Mouse (Mus musculus) liver, embryonic 14.5 days (tissue): ENCODE data around the gene Mab21l3. TPM values are rescaled to one million over a fixed set of nuclear protein-coding genes. Genes with fewer than 3 reads are reported as not detected.

ENCODE experiments used
- ATAC-seq: fragments of 200-750 bp; cut with Nextera tagmentation; 2 replicates; pipeline ENCODE4 v1.8.0; 2017; ENCODE audit warnings: moderate number of reproducible peaks, mild to moderate bottlenecking, moderate library complexity; ENCODE audit not compliant: insufficient read depth
- DNase-seq, 3 experiments: peaks; one replicate each; pipeline ENCODE4 v3.0.0-alpha.2; 2012 to 2013; ENCODE audit warnings: low read depth in 3 of 3, low spot score in 3 of 3
- H3K27ac ChIP-seq: fragments of 300-500 bp; sonication (generic); 2 replicates; pipeline ENCODE4 v1.5.1; 2014; ENCODE audit warnings: moderate library complexity, mild to moderate bottlenecking, control low read depth, inconsistent platforms
- H3K27me3 ChIP-seq: fragments of 300-500 bp; sonication (generic); 2 replicates; pipeline ENCODE4 v1.6.1; 2014; ENCODE audit warnings: mild to moderate bottlenecking, low read length, moderate library complexity; ENCODE audit not compliant: control insufficient read depth, insufficient read depth
- H3K36me3 ChIP-seq: fragments of 300-500 bp; sonication (generic); replicated peaks from 2 replicates; pipeline ENCODE4 v1.6.1; 2014; ENCODE audit warnings: low read depth; ENCODE audit not compliant: control insufficient read depth, insufficient read depth
- H3K4me1 ChIP-seq, 2 experiments: fragments of 200-500 bp in 1 of 2; fragments of 300-500 bp in 1 of 2; sonication (generic) in 1 of 2; replicated peaks; 2 replicates each; pipeline ENCODE4 v1.6.1; 2012 to 2014; ENCODE audit warnings: antibody characterized with exemption in 1 of 2, inconsistent platforms in 1 of 2, low read length in 1 of 2; ENCODE audit not compliant: control insufficient read depth in 2 of 2, insufficient read depth in 2 of 2
- H3K4me2 ChIP-seq: fragments of 300-500 bp; sonication (generic); 2 replicates; pipeline ENCODE4 v1.6.1; 2014; ENCODE audit warnings: low read depth, mild to moderate bottlenecking, control low read depth, moderate library complexity
- H3K4me3 ChIP-seq, 2 experiments: fragments of 200-500 bp in 1 of 2; fragments of 300-500 bp in 1 of 2; sonication (generic) in 1 of 2; 2 replicates each; pipeline ENCODE4 v1.5.1; 2012 to 2014; ENCODE audit warnings: low read depth in 2 of 2, low read length in 2 of 2, mild to moderate bottlenecking in 2 of 2, control low read depth in 1 of 2, inconsistent platforms in 1 of 2, moderate library complexity in 1 of 2; ENCODE audit not compliant: insufficient read depth in 1 of 2
- H3K9ac ChIP-seq: fragments of 300-500 bp; sonication (generic); replicated peaks from 2 replicates; pipeline ENCODE4 v1.6.1; 2014; ENCODE audit warnings: mild to moderate bottlenecking, control low read depth, moderate library complexity
- H3K9me3 ChIP-seq: fragments of 300-500 bp; sonication (generic); 2 replicates; pipeline ENCODE4 v1.6.1; 2016; ENCODE audit warnings: low read length, mixed read lengths; ENCODE audit not compliant: control insufficient read depth
- CTCF ChIP-seq: IDR thresholded peaks from 2 replicates; pipeline ENCODE4 v1.5.1; 2016; ENCODE audit warnings: antibody characterized with exemption, low read depth, control low read depth
- EP300 ChIP-seq: IDR thresholded peaks from 2 replicates; pipeline ENCODE4 v1.6.1; 2016; ENCODE audit warnings: antibody characterized with exemption, low read depth
- WGBS: fragments of 180-500 bp; shearing (Covaris S2); extraction: QIAGEN DNeasy Blood & Tissue Kit; methylation state at CpG from one replicate; pipeline ENCODE4 v1.1.7; 2014; ENCODE audit not compliant: insufficient replicate concordance; 5-methylcytosine and 5-hydroxymethylcytosine counted together
- polyA plus RNA-seq, 2 experiments: library from polyadenylated mRNA; depleted of rRNA in 1 of 2; stranded (reverse) in 1 of 2; unstranded in 1 of 2; fragments of >200 nt; fragmentation: Nextera tagmentation in 1 of 2; extraction: Ambion mirVana in 1 of 2; gene quantifications; 2 replicates each; pipeline versions ENCODE4 v1.2.1 to v1.2.3; 2012 to 2014

The Mab21l3 gene
- polyA plus RNA-seq, 2 experiments = 0.02 TPM; not detected in 1

- peak; percentile 71 for TF ChIP-seq CTCF
- TF ChIP-seq EP300 = no peak
- 55% methylated on average over 10 of the region's 10 CpGs for WGBS
- no peaks in the 10 kb centered on the region for H3K27me3 ChIP-seq
- no peak overlapping the region for H3K4me3 ChIP-seq
- no peak overlapping the region for H3K4me2 ChIP-seq
- H3K4me1 ChIP-seq = no peaks in the 10 kb centered on the region
- H3K9ac ChIP-seq = no peak overlapping the region
- no peak overlapping the region for H3K27ac ChIP-seq
- no peaks in the 10 kb centered on the region for H3K9me3 ChIP-seq
- H3K36me3 ChIP-seq = no peaks in the 10 kb centered on the region
- ATAC-seq (no peak), DNase-seq (peak in 1 of 3 experiments; percentile 22)
Measured at GRCm38 (mm10) chr3:101812341-101812962, 36.3 kb downstream of the Mab21l3 start.

GRCm38 (mm10) chr3:101811931-101812330 is 36.8 kb downstream of the Mab21l3 start:
- Histone ChIP-seq H3K36me3 (no peaks in the 10 kb centered on the region), H3K27ac (no peak overlapping the region), H3K4me1 (no peaks in the 10 kb centered on the region), H3K4me3 (no peak overlapping the region), H3K27me3 (no peaks in the 10 kb centered on the region), H3K9ac (no peak overlapping the region), H3K9me3 (no peaks in the 10 kb centered on the region), H3K4me2 (no peak overlapping the region)
- DNase-seq (no peak), ATAC-seq (no peak)
- 51% methylated on average over 4 of the region's 4 CpGs for WGBS
- TF ChIP-seq CTCF (no peak), EP300 (no peak)

DNA sequence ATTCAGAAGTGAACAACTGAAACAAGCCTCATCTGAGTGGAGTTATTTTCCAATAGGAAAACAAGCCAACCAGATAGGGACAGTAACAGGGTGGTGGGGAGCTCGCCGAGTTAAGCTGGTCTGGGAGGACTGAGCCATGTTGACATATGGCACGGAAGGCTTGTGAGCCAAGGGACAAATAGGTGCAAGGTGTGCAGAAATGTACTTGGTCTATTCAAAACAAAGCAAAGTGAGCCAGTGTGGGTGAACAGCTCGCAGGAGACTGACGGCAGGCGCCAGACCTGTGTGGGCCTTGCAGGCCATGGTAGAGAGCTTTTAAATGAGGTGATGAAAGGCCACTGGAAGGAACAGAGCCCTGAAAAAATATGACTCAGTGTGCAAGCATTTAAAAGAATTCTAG is 41.1 kb downstream of the Mab21l3 start:
- no peak overlapping the region for H3K9ac ChIP-seq
- no peaks in the 10 kb centered on the region for H3K9me3 ChIP-seq
- H3K27me3 ChIP-seq = no peaks in the 10 kb centered on the region
- no peak overlapping the region for H3K4me3 ChIP-seq
- H3K4me2 ChIP-seq = no peak overlapping the region
- H3K36me3 ChIP-seq = no peaks in the 10 kb centered on the region
- no peak overlapping the region for H3K27ac ChIP-seq
- peaks cover 0 to 13% of the 10 kb centered on the region in 2 experiments; a peak in 2 of 4 replicates for H3K4me1 ChIP-seq
- TF ChIP-seq CTCF = no peak
- TF ChIP-seq EP300 = no peak
- ATAC-seq (no peak), DNase-seq (no peak)
- WGBS = 75% methylated on average over 6 of the region's 6 CpGs

- no peak for ATAC-seq
- Histone ChIP-seq H3K27ac (no peak overlapping the region), H3K9ac (no peak overlapping the region), H3K4me3 (no peak overlapping the region), H3K9me3 (no peaks in the 10 kb centered on the region), H3K4me1 (peaks cover 0 to 13% of the 10 kb centered on the region in 2 experiments; a peak in 2 of 4 replicates), H3K4me2 (no peak overlapping the region), H3K27me3 (no peaks in the 10 kb centered on the region), H3K36me3 (no peaks in the 10 kb centered on the region)
- WGBS = 33% methylated on average over 4 of the region's 4 CpGs
- TF ChIP-seq CTCF = no peak
- TF ChIP-seq EP300 = no peak
- DNase-seq = no peak
Measured at GRCm38 (mm10) chr3:101806941-101807340, 41.8 kb downstream of the Mab21l3 start.

GRCm38 (mm10) chr3:101806149-101806548 is 42.6 kb downstream of the Mab21l3 start:
- Histone ChIP-seq H3K4me2 (peak overlapping the region; percentile 36), H3K9me3 (no peaks in the 10 kb centered on the region), H3K4me1 (peaks cover 0 to 13% of the 10 kb centered on the region in 2 experiments; a peak in 2 of 4 replicates), H3K27ac (no peak overlapping the region), H3K36me3 (no peaks in the 10 kb centered on the region), H3K4me3 (no peak overlapping the region), H3K9ac (no peak overlapping the region), H3K27me3 (no peaks in the 10 kb centered on the region)
- ATAC-seq (peak; percentile 59), DNase-seq (peak; percentile 22 to 27 (median 24))
- 7% methylated on average over 16 of the region's 16 CpGs for WGBS
- TF ChIP-seq CTCF (peak; percentile 87), EP300 (no peak)
